Mouse (Mus musculus) ovary, adult 10 weeks (tissue): ENCODE data around the gene Nlrc4. TPM values are rescaled to one million over a fixed set of nuclear protein-coding genes. Genes with fewer than 3 reads are reported as not detected.

Source experiments
- polyA plus RNA-seq: library from polyadenylated mRNA; stranded (reverse); fragments of 350-450 nt; fragmentation: Illumina TruSeq; extraction: RNeasy Lipid Tissue Mini Kit (QIAGEN cat#74804); gene quantifications from one replicate; pipeline ENCODE4 v1.2.3, GENCODE M21; 2014

Nlrc4 gene
- 0.83 TPM for polyA plus RNA-seq

GRCm38 (mm10) chr17:74458711-74459408 is at the start of gene Nlrc4:
Nlrc4 (minus strand) TSS chr17:74459142.

GRCm38 (mm10) chr17:74489024-74489900 is 30.3 kb upstream of the Nlrc4 start, which contains the start of gene Yipf4:
Yipf4 (plus strand) TSS chr17:74489493.

GRCm38 (mm10) chr17:74395383-74396065 is 63.4 kb downstream of the Nlrc4 start, which contains the start of gene Slc30a6:
Slc30a6 (plus strand) TSS chr17:74395608.

Other genes with a start within 250 kb of the Nlrc4 start
- 143 TPM for gene Memo1, start 163.6 kb downstream of the Nlrc4 start, polyA plus RNA-seq
- gene Dpy30, start 135.2 kb downstream of the Nlrc4 start, polyA plus RNA-seq: 172 TPM
- gene Spast, start 120.2 kb downstream of the Nlrc4 start, polyA plus RNA-seq: 105 TPM
- 25.1 TPM for gene Slc30a6, start 63.5 kb downstream of the Nlrc4 start, polyA plus RNA-seq
- 351 TPM for gene Yipf4, start 30.4 kb upstream of the Nlrc4 start, polyA plus RNA-seq
- 222 TPM for gene Birc6, start 69.2 kb upstream of the Nlrc4 start, polyA plus RNA-seq